Mouse (Mus musculus) CH12.LX (cell line): Measurements from ENCODE around the gene Pip5k1b. TPM values are rescaled to one million over a fixed set of nuclear protein-coding genes. Genes with fewer than 3 reads are reported as not detected.

Source experiments
- DNase-seq: peaks from one replicate; pipeline ENCODE4 v3.0.0-alpha.2; 2013; ENCODE audit errors: extremely low read depth
- H3K27ac ChIP-seq: 2 replicates; pipeline ENCODE4 v1.5.1; 2012; ENCODE audit warnings: low read depth, mild to moderate bottlenecking, control low read depth, moderate library complexity; ENCODE audit not compliant: insufficient read depth
- H3K27me3 ChIP-seq: replicated peaks from 2 replicates; pipeline ENCODE3; 2012; ENCODE audit warnings: inconsistent platforms
- H3K36me3 ChIP-seq, 2 experiments: replicated peaks in 1 of 2; 2 replicates each; pipeline versions ENCODE3 to v1.6.1; 2012; ENCODE audit warnings: inconsistent platforms in 1 of 2, low read length in 1 of 2, mild to moderate bottlenecking in 1 of 2, mixed read lengths in 1 of 2, moderate library complexity in 1 of 2; ENCODE audit not compliant: control insufficient read depth in 1 of 2, insufficient read depth in 1 of 2
- H3K4me1 ChIP-seq, 2 experiments: 2 replicates each; pipeline ENCODE4 v1.6.1; 2012; ENCODE audit warnings: inconsistent platforms in 1 of 2, moderate library complexity in 1 of 2; ENCODE audit not compliant: insufficient read depth in 2 of 2, control insufficient read depth in 1 of 2
- H3K4me2 ChIP-seq: 2 replicates; pipeline ENCODE4 v1.6.1; 2012; ENCODE audit warnings: low read depth, mild to moderate bottlenecking, control low read depth; ENCODE audit not compliant: poor library complexity, insufficient read depth, severe bottlenecking
- H3K4me3 ChIP-seq, 3 experiments: fragments of 150-350 bp in 1 of 3; sonication (generic) in 1 of 3; replicated peaks in 1 of 3; 2 replicates each; pipeline versions ENCODE3 to v1.5.1; 2011 to 2012; ENCODE audit warnings: low read depth in 2 of 3, low read length in 2 of 3, mild to moderate bottlenecking in 2 of 3, moderate library complexity in 2 of 3, control low read depth in 1 of 3, improper control_type of control experiment in 1 of 3, inconsistent platforms in 1 of 3, mixed read lengths in 1 of 3; ENCODE audit not compliant: poor library complexity in 1 of 3
- H3K79me2 ChIP-seq: replicated peaks from 2 replicates; pipeline ENCODE4 v1.6.1; 2012; ENCODE audit warnings: mild to moderate bottlenecking, moderate library complexity; ENCODE audit not compliant: control insufficient read depth, poor library complexity, insufficient read depth, severe bottlenecking; ENCODE audit errors: extremely low read depth
- H3K9ac ChIP-seq: 2 replicates; pipeline ENCODE4 v1.6.1; 2012; ENCODE audit warnings: low read depth, mild to moderate bottlenecking, control low read depth, moderate library complexity; ENCODE audit not compliant: insufficient read depth
- H3K9me3 ChIP-seq: replicated peaks from 2 replicates; pipeline ENCODE3; 2012; ENCODE audit warnings: low read length, inconsistent platforms, mixed read lengths
- CHD2 ChIP-seq: IDR thresholded peaks from 2 replicates; pipeline ENCODE4 v1.6.1; 2011; ENCODE audit warnings: low read length, improper control_type of control experiment
- CTCF ChIP-seq, 2 experiments: IDR thresholded peaks in 1 of 2; conservative IDR thresholded peaks in 1 of 2; 2 replicates each; pipeline ENCODE4 v1.5.1; 2011 to 2012; ENCODE audit warnings: low read depth in 2 of 2, low read length in 2 of 2, improper control_type of control experiment in 1 of 2, inconsistent platforms in 1 of 2, mild to moderate bottlenecking in 1 of 2, moderate library complexity in 1 of 2
- ETS1 ChIP-seq: conservative IDR thresholded peaks from 2 replicates; pipeline ENCODE4 v1.6.1; 2012; ENCODE audit warnings: low read depth, mild to moderate bottlenecking, inconsistent platforms, low read length, improper control_type of control experiment, moderate library complexity
- MAFK ChIP-seq: IDR thresholded peaks from 2 replicates; pipeline ENCODE4 v1.6.1; 2011; ENCODE audit warnings: low read length, improper control_type of control experiment; ENCODE audit not compliant: insufficient replicate concordance
- MAX ChIP-seq: IDR thresholded peaks from 2 replicates; pipeline ENCODE4 v1.6.1; 2011; ENCODE audit warnings: low read length, improper control_type of control experiment
- MEF2A ChIP-seq: IDR thresholded peaks from 2 replicates; pipeline ENCODE4 v1.6.1; 2014; ENCODE audit warnings: low read depth, mild to moderate bottlenecking, inconsistent platforms, low read length, improper control_type of control experiment, borderline replicate concordance
- NELFE ChIP-seq: IDR thresholded peaks from 2 replicates; pipeline ENCODE4 v1.6.1; 2011; ENCODE audit warnings: low read depth, low read length, improper control_type of control experiment
- POLR2AphosphoS2 ChIP-seq: IDR thresholded peaks from 2 replicates; pipeline ENCODE4 v1.6.1; 2011; ENCODE audit warnings: low read depth, low read length, improper control_type of control experiment
- RAD21 ChIP-seq: IDR thresholded peaks from 2 replicates; pipeline ENCODE4 v1.6.1; 2011; ENCODE audit warnings: low read depth, mild to moderate bottlenecking, low read length, improper control_type of control experiment, moderate library complexity
- UBTF ChIP-seq: IDR thresholded peaks from 2 replicates; pipeline ENCODE4 v1.6.1; 2012; ENCODE audit warnings: low read depth, mild to moderate bottlenecking, inconsistent platforms, low read length, improper control_type of control experiment, moderate library complexity
- ZC3H11A ChIP-seq: IDR thresholded peaks from 2 replicates; pipeline ENCODE4 v1.6.1; 2012; ENCODE audit warnings: low read depth, mild to moderate bottlenecking, inconsistent platforms, low read length, improper control_type of control experiment
- ZNF384 ChIP-seq: IDR thresholded peaks from 2 replicates; pipeline ENCODE4 v1.6.1; 2012; ENCODE audit warnings: low read depth, low read length, improper control_type of control experiment, inconsistent platforms
- dilution Hi-C: fragments of 300-500 bp; cut with MboI; formaldehyde crosslinking; loops from 2 replicates; pipeline ENCODE4 v1.14.3; 2020; ENCODE audit warnings: low sequenced_read_pairs; ENCODE audit not compliant: extremely low pct_unique_long_range_greater_than_20kb, extremely low pct_ligation_motif_present
- in situ Hi-C: fragments of 300-500 bp; cut with MboI; formaldehyde crosslinking; loops from 3 replicates; pipeline ENCODE4 v1.14.3; 2019; ENCODE audit warnings: low sequenced_read_pairs, low pct_ligation_motif_present, low pct_unique_long_range_greater_than_20kb, mixed read lengths
- polyA plus RNA-seq: library from polyadenylated mRNA; unstranded; fragments of >175 nt; gene quantifications from 2 replicates; pipeline ENCODE4 v1.2.1, GENCODE M21; 2012; ENCODE audit warnings: low read depth; ENCODE audit not compliant: insufficient read length
- total RNA-seq, 2 experiments: library from RNA; depleted of rRNA; stranded (reverse); fragments of 300-350 nt in 1 of 2; fragments of >200 nt in 1 of 2; gene quantifications; 2 replicates each; pipeline ENCODE4 v1.2.3; 2012 to 2014

The Pip5k1b gene
- total and polyA plus RNA-seq, 3 experiments = 1.7 to 2.9 (median 2.0) TPM

DNA sequence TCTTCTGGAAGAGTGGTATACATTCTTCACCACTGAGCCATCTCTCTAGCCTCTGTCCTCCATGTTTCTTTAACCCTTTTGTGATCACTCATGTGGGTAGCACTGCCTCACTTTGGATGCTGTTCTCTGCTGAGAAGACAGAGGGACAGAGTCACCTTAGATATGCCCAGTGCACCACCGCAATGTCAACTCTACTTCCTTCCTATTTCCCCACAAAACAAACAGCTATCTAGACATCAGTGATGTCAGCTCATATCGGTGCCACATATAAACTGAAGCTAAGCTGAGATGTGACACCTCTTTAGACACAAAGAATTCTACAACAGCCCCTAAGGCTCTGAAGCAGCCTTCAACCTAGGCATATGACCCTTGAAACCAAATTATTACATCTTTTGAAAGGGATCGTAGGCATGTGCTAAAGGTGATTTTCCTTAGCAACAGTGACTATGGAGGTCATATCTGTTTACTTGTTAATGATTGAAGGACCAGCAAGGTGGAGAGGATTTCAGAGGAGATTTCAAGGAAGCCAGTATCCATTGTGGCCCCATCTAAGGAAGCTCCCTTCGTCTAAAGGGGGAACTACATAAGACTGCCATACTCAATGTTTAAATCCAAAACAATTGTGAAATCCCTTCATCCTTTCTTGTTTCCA lies 26.6 kb downstream of the Pip5k1b start:
- H3K36me3 ChIP-seq = no peaks in the 10 kb centered on the region
- peaks cover 5 to 13% of the 10 kb centered on the region in 2 experiments; a peak in 3 of 4 replicates for H3K4me1 ChIP-seq
- H3K9ac ChIP-seq = no peak overlapping the region
- in situ Hi-C loops (no loop called here), dilution Hi-C loops (no loop called here)
- no peak overlapping the region for H3K4me2 ChIP-seq
- no peaks in the 10 kb centered on the region for H3K9me3 ChIP-seq
- no peak overlapping the region for H3K4me3 ChIP-seq
- no peak for DNase-seq
- TF ChIP-seq MEF2A = no peak
- H3K27ac ChIP-seq = no peak overlapping the region
- no peaks in the 10 kb centered on the region for H3K27me3 ChIP-seq
- H3K79me2 ChIP-seq = no peaks in the 10 kb centered on the region

DNA sequence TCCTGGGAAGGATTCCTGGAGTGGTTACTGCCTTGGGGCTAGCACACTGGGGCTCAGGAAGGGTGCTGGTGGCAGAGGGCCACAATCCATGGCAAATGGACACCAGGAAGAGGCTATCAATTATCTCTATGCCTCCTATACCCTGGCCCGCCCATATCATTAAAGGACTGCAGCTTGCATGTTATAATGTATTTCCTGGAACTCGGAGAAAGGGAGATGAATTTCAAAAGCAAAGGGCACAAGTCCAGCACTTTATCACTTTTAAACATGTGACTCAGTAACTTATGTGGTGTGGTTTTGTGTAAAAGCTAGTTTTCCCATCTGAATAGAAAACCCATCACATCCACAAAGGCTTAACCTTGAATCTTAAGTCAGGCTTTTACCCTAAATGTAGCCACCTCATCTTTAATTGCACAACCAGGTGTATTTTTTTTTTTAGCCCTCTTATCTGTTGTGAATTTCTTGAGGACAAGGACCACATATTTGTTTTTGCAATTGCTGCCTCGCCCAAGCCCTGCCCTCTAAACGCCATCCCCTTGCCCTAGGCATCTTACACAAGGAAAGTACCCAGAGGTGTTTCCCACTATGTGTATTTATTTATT lies 27.4 kb downstream of the Pip5k1b start:
- Histone ChIP-seq H3K4me1 (peaks cover 5 to 13% of the 10 kb centered on the region in 2 experiments; a peak in 3 of 4 replicates), H3K4me2 (no peak overlapping the region), H3K27ac (no peak overlapping the region), H3K9me3 (no peaks in the 10 kb centered on the region), H3K79me2 (no peaks in the 10 kb centered on the region), H3K9ac (no peak overlapping the region), H3K27me3 (no peaks in the 10 kb centered on the region), H3K36me3 (no peaks in the 10 kb centered on the region), H3K4me3 (no peak overlapping the region)
- no peak for DNase-seq
- in situ Hi-C loops = no loop called here
- dilution Hi-C loops = no loop called here
- no peak for TF ChIP-seq CHD2
- TF ChIP-seq, all 38 proteins: peak for 0

DNA sequence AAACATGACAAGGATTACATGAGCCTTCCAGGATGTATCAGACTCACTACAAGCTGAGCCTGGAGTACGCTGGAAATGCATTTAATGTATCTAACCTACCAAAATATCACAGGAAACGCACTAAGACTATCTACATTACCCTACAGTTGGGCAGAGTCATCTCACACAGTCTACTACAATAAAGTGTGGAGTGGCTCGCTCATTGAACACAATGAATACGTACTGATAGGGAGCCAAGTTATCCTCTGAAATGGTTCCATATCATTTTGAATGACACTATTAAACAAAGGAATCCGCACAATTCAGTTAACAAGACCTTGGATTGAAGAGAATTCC lies 28.1 kb downstream of the Pip5k1b start:
- Histone ChIP-seq H3K79me2 (no peaks in the 10 kb centered on the region), H3K4me3 (no peak overlapping the region), H3K9me3 (no peaks in the 10 kb centered on the region), H3K36me3 (no peaks in the 10 kb centered on the region), H3K4me1 (peaks cover 5 to 13% of the 10 kb centered on the region in 2 experiments; a peak in 3 of 4 replicates), H3K4me2 (no peak overlapping the region), H3K9ac (no peak overlapping the region), H3K27me3 (no peaks in the 10 kb centered on the region), H3K27ac (no peak overlapping the region)
- TF ChIP-seq ETS1 = no peak
- TF ChIP-seq MAFK = no peak
- TF ChIP-seq UBTF = no peak
- TF ChIP-seq ZC3H11A = no peak
- no peak for TF ChIP-seq ZNF384
- TF ChIP-seq POLR2AphosphoS2 = no peak
- TF ChIP-seq NELFE = no peak
- TF ChIP-seq MEF2A = no peak
- no peak for TF ChIP-seq MAX
- no peak for TF ChIP-seq CTCF (conservative IDR thresholded peaks at IDR 0.05 in 1 of 2, IDR thresholded peaks at IDR 0.05 in 1 of 2; ENCODE audit: low read depth in 2 of 2, low read length in 2 of 2)
- TF ChIP-seq RAD21 = no peak
- in situ Hi-C loops = no loop called here
- DNase-seq = no peak
- dilution Hi-C loops = no loop called here
